Mouse (Mus musculus) left cerebral cortex, adult 11 months (tissue): ENCODE measurements at regions not wholly inside any gene's neighbourhood (a gene's known extent, or its start where the extent isn't known, plus 50 kb on each side); places are given as distances from the start of the nearest gene placed in this dataset.

Experiments
- DNase-seq: peaks from one replicate; pipeline ENCODE4 v3.0.0; 2022; ENCODE audit warnings: low spot score

- no peak for DNase-seq
Observed at GRCm38 (mm10) chr3:16369629-16370028, 363.4 kb upstream of the Gm5150 start.

GRCm38 (mm10) chr3:16363134-16363533 lies 356.9 kb upstream of the Gm5150 start:
- no peak for DNase-seq

GRCm38 (mm10) chr3:16358999-16359398 lies 352.8 kb upstream of the Gm5150 start:
- no peak for DNase-seq

- DNase-seq: no peak
Observed at GRCm38 (mm10) chr3:16330750-16331149, 324.5 kb upstream of the Gm5150 start.

- no peak for DNase-seq
Observed at GRCm38 (mm10) chr3:16310834-16311233, 304.6 kb upstream of the Gm5150 start.

- DNase-seq: peak; percentile 4
Observed at GRCm38 (mm10) chr3:16277407-16277806, 271.2 kb upstream of the Gm5150 start.
